Mouse (Mus musculus): ENCODE results near the gene Ssrp1. TPM values are rescaled to one million over a fixed set of nuclear protein-coding genes. Genes with fewer than 3 reads are reported as not detected.

Ssrp1 gene
- polyA plus RNA-seq, 1 experiment from 2014 or later: 148 TPM

DNA sequence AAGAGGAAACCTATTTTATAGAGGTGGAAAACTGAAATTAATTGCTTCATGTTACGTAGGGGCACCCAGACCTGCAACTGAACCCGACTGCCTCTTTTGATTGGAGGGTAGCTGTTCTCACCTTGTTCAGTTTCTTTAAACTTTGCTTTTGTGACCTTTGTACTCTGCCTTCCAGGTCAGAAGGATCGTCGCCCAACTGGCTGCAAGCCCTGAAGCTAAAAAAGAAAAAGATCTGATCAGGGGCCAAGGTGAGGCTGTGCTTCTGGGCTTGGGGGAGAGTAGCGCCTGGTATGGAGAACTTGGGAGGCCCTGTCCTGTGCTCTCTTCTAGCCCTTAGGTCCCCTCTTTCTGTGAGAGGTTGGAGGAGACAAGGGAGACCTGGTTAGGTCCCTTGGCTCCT lies 34.9 kb downstream of the Ssrp1 start:
- WGBS (ENCODE audit: insufficient replicate concordance): 69% methylated on average over 5 of the region's 5 CpGs

DNA sequence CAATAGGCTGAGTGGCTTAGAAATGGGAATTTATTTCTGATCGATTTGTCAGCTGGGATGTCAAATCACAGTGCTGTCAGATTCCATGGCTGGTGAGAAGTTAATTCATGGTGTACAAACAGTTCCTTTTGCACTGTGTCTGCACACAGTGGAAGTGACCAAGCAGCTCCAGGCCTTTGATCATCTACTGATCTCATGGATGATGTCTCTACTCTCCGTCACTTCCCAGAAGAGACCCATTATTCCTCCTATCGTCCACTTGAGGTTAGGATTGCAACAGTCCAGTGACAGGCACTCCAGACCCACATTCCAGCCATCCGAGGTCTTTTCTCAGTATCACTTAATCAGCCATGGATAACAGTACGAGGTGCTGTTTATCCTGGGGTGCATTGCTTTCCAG lies 36.7 kb downstream of the Ssrp1 start:
- Histone ChIP-seq H3K9ac (no peak overlapping the region), H3K4me1 (replicated peaks) (0 out of 2 replicates have a peak, but pooled peaks cover 3% of the 10 kb centered on the region), H3K27ac (replicated peaks) (no peak overlapping the region), H3K27me3 (no peaks in the 10 kb centered on the region), H3K9me3 (replicated peaks) (no peaks in the 10 kb centered on the region), H3K36me3 (replicated peaks) (no peaks in the 10 kb centered on the region; the same call in 1 of the 2 replicates), H3K4me3 (replicated peaks) (no peak overlapping the region), H3K4me2 (no peak overlapping the region)
- no peak for ATAC-seq (ENCODE audit: insufficient read depth)
- WGBS (ENCODE audit: insufficient replicate concordance): 59% methylated on average over 5 of the region's 5 CpGs

More for the DNA sequence above, 34.9 kb downstream of the Ssrp1 start:
- ATAC-seq (ENCODE audit: insufficient read depth): no peak
- Histone ChIP-seq H3K27me3 (no peaks in the 10 kb centered on the region), H3K36me3 (replicated peaks) (no peaks in the 10 kb centered on the region; the same call in 1 of the 2 replicates), H3K9me3 (replicated peaks) (no peaks in the 10 kb centered on the region), H3K4me2 (no peak overlapping the region), H3K4me3 (replicated peaks) (no peak overlapping the region), H3K4me1 (replicated peaks) (0 out of 2 replicates have a peak, but pooled peaks cover 3% of the 10 kb centered on the region), H3K27ac (replicated peaks) (no peak overlapping the region), H3K9ac (no peak overlapping the region)

DNA sequence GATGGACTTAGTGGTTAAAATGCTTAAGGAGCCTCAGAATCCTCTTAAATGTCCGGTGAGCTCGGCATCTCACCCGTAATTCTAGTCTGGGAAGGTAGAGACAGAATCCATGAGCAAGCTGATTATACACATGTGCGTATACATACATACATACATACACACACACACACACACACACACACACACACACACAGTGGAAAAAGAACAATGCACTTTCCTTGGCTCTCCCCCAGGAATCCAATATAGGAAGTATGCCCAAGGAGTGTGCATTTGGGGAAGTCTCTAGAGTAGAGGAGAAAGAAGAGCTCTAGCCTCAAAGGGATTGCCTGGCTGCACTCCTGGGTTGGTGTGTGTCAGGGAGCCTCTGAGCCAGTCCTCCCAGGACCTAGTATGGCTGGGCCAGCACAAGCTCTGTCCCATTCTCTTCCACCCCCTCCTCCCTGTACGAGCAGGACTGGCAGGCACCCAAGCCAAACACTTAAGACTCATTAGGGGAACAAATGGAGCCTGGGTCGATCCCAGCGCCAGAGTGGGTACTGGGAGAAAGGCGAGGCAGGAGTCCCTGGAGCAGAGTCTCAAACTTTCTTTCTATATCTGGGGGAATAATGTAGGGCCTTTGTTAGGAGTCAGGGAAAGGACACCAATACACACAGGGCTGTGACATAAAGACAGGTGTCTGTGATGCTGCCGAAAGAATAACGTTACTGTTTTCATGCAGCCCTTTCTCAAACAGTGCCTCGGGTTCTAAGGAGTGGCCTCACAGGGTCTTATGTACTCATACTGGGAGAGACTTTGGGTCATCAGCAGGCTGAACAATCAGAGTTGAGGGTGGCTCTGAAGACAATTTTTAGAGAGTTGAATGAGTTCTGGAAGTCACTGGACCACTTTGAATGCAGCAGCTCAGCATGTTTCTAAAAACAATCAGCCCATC lies 51.9 kb downstream of the Ssrp1 start:
- no peaks in the 10 kb centered on the region for H3K27me3 ChIP-seq
- no peaks in the 10 kb centered on the region for H3K36me3 ChIP-seq (replicated peaks)
- no peak overlapping the region for H3K27ac ChIP-seq (replicated peaks)
- H3K4me3 ChIP-seq (replicated peaks): no peak overlapping the region
- H3K9me3 ChIP-seq (replicated peaks): no peaks in the 10 kb centered on the region
- H3K4me2 ChIP-seq: no peak overlapping the region
- no peak for ATAC-seq (ENCODE audit: insufficient read depth)
- no peak overlapping the region for H3K9ac ChIP-seq
- H3K4me1 ChIP-seq (replicated peaks): peaks cover 4% of the 10 kb centered on the region; the same call in 1 of the 2 replicates
- WGBS (ENCODE audit: insufficient replicate concordance): 53% methylated on average over 11 of the region's 11 CpGs

- Histone ChIP-seq H3K27me3 (no peaks in the 10 kb centered on the region), H3K36me3 (replicated peaks) (no peaks in the 10 kb centered on the region), H3K9ac (no peak overlapping the region), H3K4me1 (replicated peaks) (peaks cover 9% of the 10 kb centered on the region; the same call in 1 of the 2 replicates), H3K4me2 (no peak overlapping the region), H3K27ac (replicated peaks) (no peak overlapping the region), H3K9me3 (replicated peaks) (no peaks in the 10 kb centered on the region), H3K4me3 (replicated peaks) (no peak overlapping the region)
- no peak for ATAC-seq (ENCODE audit: insufficient read depth)
- 70% methylated on average over 4 of the region's 4 CpGs for WGBS (ENCODE audit: insufficient replicate concordance)
Measured at GRCm38 (mm10) chr2:85091325-85091724, 54.3 kb downstream of the Ssrp1 start.

DNA sequence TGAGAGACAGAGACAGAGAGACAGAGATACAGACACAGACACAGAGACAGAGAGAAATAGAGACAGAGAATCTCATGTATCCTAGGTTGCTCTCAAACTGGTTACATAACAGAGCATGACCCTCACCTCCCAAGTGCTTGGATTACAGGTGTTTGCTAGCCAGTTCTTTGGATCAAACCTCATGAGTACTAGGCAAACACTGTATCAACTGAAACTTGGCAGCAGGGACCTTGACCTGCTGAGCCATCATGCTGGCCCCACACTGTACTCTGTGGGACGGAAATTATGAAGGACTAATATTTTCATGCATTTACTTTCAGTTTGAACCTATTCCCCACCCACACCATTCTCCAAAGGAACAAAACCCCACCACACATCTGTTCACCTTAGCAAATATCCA lies 56.3 kb downstream of the Ssrp1 start:
- no peak overlapping the region for H3K9ac ChIP-seq
- no peaks in the 10 kb centered on the region for H3K27me3 ChIP-seq
- peaks cover 9% of the 10 kb centered on the region; the same call in 1 of the 2 replicates for H3K4me1 ChIP-seq (replicated peaks)
- H3K4me3 ChIP-seq (replicated peaks): no peak overlapping the region
- H3K4me2 ChIP-seq: no peak overlapping the region
- H3K36me3 ChIP-seq (replicated peaks): no peaks in the 10 kb centered on the region
- ATAC-seq (ENCODE audit: insufficient read depth): peak; percentile 71
- no peaks in the 10 kb centered on the region for H3K9me3 ChIP-seq (replicated peaks)
- H3K27ac ChIP-seq (replicated peaks): peak overlapping the region; percentile 48; the same call in 1 of the 2 replicates
- WGBS (ENCODE audit: insufficient replicate concordance): 67% methylated on average over 1 of the region's 1 CpGs

DNA sequence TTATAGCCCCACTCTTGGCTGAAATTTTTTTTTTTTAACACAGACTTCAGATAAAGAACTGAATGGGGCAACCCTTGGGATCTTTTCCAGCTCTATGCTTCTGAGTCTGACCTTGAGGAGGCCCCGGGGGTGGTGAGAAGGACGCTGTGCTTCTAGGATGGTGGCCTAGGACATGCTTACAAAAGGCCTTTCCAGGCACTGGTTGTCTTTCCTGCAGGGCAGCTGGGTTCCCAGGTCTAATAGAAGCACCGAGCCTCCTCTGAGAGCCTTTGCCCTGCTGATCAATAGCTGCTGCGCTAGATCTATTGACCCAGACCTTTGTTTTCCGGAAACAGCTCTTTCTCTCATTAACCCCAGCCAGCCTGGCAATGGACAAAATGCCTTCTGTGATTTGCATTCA lies 58.9 kb downstream of the Ssrp1 start:
- H3K27ac ChIP-seq (replicated peaks): peak overlapping the region; percentile 57
- no peak overlapping the region for H3K9ac ChIP-seq
- no peaks in the 10 kb centered on the region for H3K9me3 ChIP-seq (replicated peaks)
- H3K4me3 ChIP-seq (replicated peaks): no peak overlapping the region
- H3K4me2 ChIP-seq: no peak overlapping the region
- H3K36me3 ChIP-seq (replicated peaks): no peaks in the 10 kb centered on the region
- 0 out of 2 replicates have a peak, but pooled peaks cover 5% of the 10 kb centered on the region for H3K4me1 ChIP-seq (replicated peaks)
- ATAC-seq (ENCODE audit: insufficient read depth): peak; percentile 24; the same call in 1 of the 2 replicates
- H3K27me3 ChIP-seq: no peaks in the 10 kb centered on the region
- WGBS (ENCODE audit: insufficient replicate concordance): 58% methylated on average over 5 of the region's 5 CpGs

Other genes starting within 250 kb of the Ssrp1 start
- 533 and 556 TPM in 2 replicates for gene Ube2l6, start 238.4 kb upstream of the Ssrp1 start, polyA plus RNA-seq (2015; fragmentation: Nextera tagmentation; extraction: Ambion mirVana)
- 0.40 and 0.56 TPM in 2 replicates for gene Smtnl1, start 214.6 kb upstream of the Ssrp1 start, polyA plus RNA-seq (2015; fragmentation: Nextera tagmentation; extraction: Ambion mirVana)
- 33.3 and 37.0 TPM in 2 replicates for gene Timm10, start 210.2 kb upstream of the Ssrp1 start, polyA plus RNA-seq (2015; fragmentation: Nextera tagmentation; extraction: Ambion mirVana)
- gene Slc43a1, start 198.4 kb upstream of the Ssrp1 start, polyA plus RNA-seq (2015; fragmentation: Nextera tagmentation; extraction: Ambion mirVana): 190 and 203 TPM in 2 replicates
- 0.09 TPM in 2 replicates for gene Rtn4rl2, start 150.5 kb upstream of the Ssrp1 start, polyA plus RNA-seq (2015; fragmentation: Nextera tagmentation; extraction: Ambion mirVana)
- 113 and 114 TPM in 2 replicates for gene Slc43a3, start 100.7 kb upstream of the Ssrp1 start, polyA plus RNA-seq (2015; fragmentation: Nextera tagmentation; extraction: Ambion mirVana)
- 26.7 and 68.4 TPM in 2 replicates for gene Prg2, start 56.8 kb upstream of the Ssrp1 start, polyA plus RNA-seq (2015; fragmentation: Nextera tagmentation; extraction: Ambion mirVana)
- gene Prg3, start 49.0 kb upstream of the Ssrp1 start, polyA plus RNA-seq (2015; fragmentation: Nextera tagmentation; extraction: Ambion mirVana): 1.8 and 6.4 TPM in 2 replicates
- 0.25 and 0.30 TPM in 2 replicates for gene P2rx3, start 228 bp downstream of the Ssrp1 start, polyA plus RNA-seq (2015; fragmentation: Nextera tagmentation; extraction: Ambion mirVana)
- 4.8 and 5.1 TPM in 2 replicates for gene Tnks1bp1, start 10.8 kb downstream of the Ssrp1 start, polyA plus RNA-seq (2015; fragmentation: Nextera tagmentation; extraction: Ambion mirVana)
- 1.6 and 1.8 TPM in 2 replicates for gene Aplnr, start 99.0 kb downstream of the Ssrp1 start, polyA plus RNA-seq (2015; fragmentation: Nextera tagmentation; extraction: Ambion mirVana)
- gene Lrrc55, start 160.0 kb downstream of the Ssrp1 start, polyA plus RNA-seq (2015; fragmentation: Nextera tagmentation; extraction: Ambion mirVana): 0.07 TPM in 2 replicates